ENCODE assay signal across 8 mouse cellular contexts in genomic region chr6:127766041-127766604, GRCm38 (mm10). TPM values are rescaled to one million over a fixed set of nuclear protein-coding genes. Genes with fewer than 3 reads are reported as not detected.
DNase-seq lines count a peak whose midpoint lies in the region; ATAC-seq lines count a peak whose summit lies in the region.
"Had no signal": no experiment of that assay in that cellular context is flagged by ENCODE, and none has a peak within 500 bp of the region (broad histone marks: within the 10 kb centered on the region; RNA-seq: fewer than 3 reads in every experiment).

No protein-coding gene starts in this region.

- H3K27me3 ChIP-seq in hindbrain, embryonic 11.5 days (ENCODE audit: control insufficient read depth, insufficient read depth, low read length), result peaks cover 7% of the 10 kb centered on the region
- H3K27me3 ChIP-seq in midbrain, embryonic 14.5 days (ENCODE audit: control insufficient read depth, insufficient read depth, low read length), result no peaks in the 10 kb centered on the region

- 12% methylated on average over 9 of the region's 11 CpGs for WGBS in hindbrain, embryonic 11.5 days
- 7% methylated on average over 9 of the region's 11 CpGs for WGBS in midbrain, embryonic 14.5 days

- DNase-seq in brain, adult 2 months (ENCODE audit: low read depth, low spot score), result peak; percentile 84
- DNase-seq in cerebellum, adult 8-10 months, result peak; percentile 26
- peak; percentile 37 for DNase-seq in hindbrain, embryonic 11.5 days (ENCODE audit: low spot score)
- DNase-seq in midbrain, embryonic 14.5 days, result peak; percentile 50
- DNase-seq in c-Kit-positive CD71-positive TER-119-positive erythroid progenitor cells, embryonic 14.5 days (ENCODE audit: low spot score), result no peak
- no peak for DNase-seq in frontal cortex, postnatal 25 days (ENCODE audit: low spot score in 2 of 2)
- no peak for DNase-seq in urinary bladder, adult 2 months (ENCODE audit: low spot score)
- DNase-seq: kidney, postnatal 10 days had no signal

- H3K9ac ChIP-seq in hindbrain, embryonic 11.5 days (ENCODE audit: low read depth, low read length), result peak overlapping the region; percentile 20; the same call in 1 of the 2 replicates
- H3K9ac ChIP-seq in midbrain, embryonic 14.5 days (replicated peaks; ENCODE audit: low read length), result peak overlapping the region; percentile 79

- peak overlapping the region; percentile 61 for H3K4me3 ChIP-seq in hindbrain, embryonic 11.5 days (ENCODE audit: low read depth, low read length)
- H3K4me3 ChIP-seq in midbrain, embryonic 14.5 days (replicated peaks; ENCODE audit: low read depth, low read length), result peak overlapping the region; percentile 74

- no peak for ATAC-seq in hindbrain, embryonic 11.5 days (ENCODE audit: low FRiP score)
- 0 out of 2 replicates have a peak, but pooled peaks have one; percentile 5 for ATAC-seq in midbrain, embryonic 14.5 days (ENCODE audit: low FRiP score, low TSS enrichment)

- peak overlapping the region; percentile 91; the same call in 1 of the 2 replicates for H3K27ac ChIP-seq in hindbrain, embryonic 11.5 days (ENCODE audit: low read depth, low read length)
- H3K27ac ChIP-seq in midbrain, embryonic 14.5 days (replicated peaks; ENCODE audit: low read depth, low read length), result peak overlapping the region; percentile 77

- no peaks in the 10 kb centered on the region for H3K9me3 ChIP-seq in hindbrain, embryonic 11.5 days (ENCODE audit: control insufficient read depth, low read length)
- no peaks in the 10 kb centered on the region for H3K9me3 ChIP-seq in midbrain, embryonic 14.5 days (ENCODE audit: control insufficient read depth, low read length)

- peak overlapping the region; percentile 88 for H3K4me2 ChIP-seq in hindbrain, embryonic 11.5 days (replicated peaks; ENCODE audit: low read depth, low read length)
- H3K4me2 ChIP-seq in midbrain, embryonic 14.5 days (ENCODE audit: low read length), result peak overlapping the region; percentile 91

- no peaks in the 10 kb centered on the region for H3K36me3 ChIP-seq in hindbrain, embryonic 11.5 days (ENCODE audit: control insufficient read depth, insufficient read depth, low read length)
- no peaks in the 10 kb centered on the region for H3K36me3 ChIP-seq in midbrain, embryonic 14.5 days (ENCODE audit: control insufficient read depth, insufficient read depth, low read length)

- H3K4me1 ChIP-seq in hindbrain, embryonic 11.5 days (replicated peaks; ENCODE audit: control insufficient read depth, insufficient read depth, low read length), result no peaks in the 10 kb centered on the region; the same call in 1 of the 2 replicates
- H3K4me1 ChIP-seq in midbrain, embryonic 14.5 days (ENCODE audit: control insufficient read depth, insufficient read depth, low read length), result peaks cover 26% of the 10 kb centered on the region

RNA-seq across cellular contexts. Expression of gene Prmt8, which starts 3.1 kb away (rescaled TPM):
- polyA plus RNA-seq in hindbrain, embryonic 11.5 days (2014; fragmentation: Nextera tagmentation; extraction: Ambion mirVana), result 44.6 and 46.3 TPM in 2 replicates
- polyA plus RNA-seq in midbrain, embryonic 14.5 days (2014; fragmentation: Nextera tagmentation; extraction: Ambion mirVana), result 24.9 and 28.5 TPM in 2 replicates
- 0.06 TPM in 1 of 2 replicates, not detected in the other for polyA plus RNA-seq in urinary bladder, adult 2 months (2012; rRNA removed)

Comparison
In these comparisons a context has a peak if more than half of its experiments do, and no peak if none do; other contexts are left out.
1. DNase-seq: peak in brain, adult 2 months (single experiment), cerebellum, adult 8-10 months (single experiment), hindbrain, embryonic 11.5 days (single experiment) and midbrain, embryonic 14.5 days (single experiment); none in c-Kit-positive CD71-positive TER-119-positive erythroid progenitor cells, embryonic 14.5 days (single experiment), frontal cortex, postnatal 25 days (0 of 2) and urinary bladder, adult 2 months (single experiment).
2. RNA of gene Prmt8, which starts 3.1 kb away (polyA plus RNA-seq): 44.6 to 46.3 TPM in hindbrain, embryonic 11.5 days and 24.9 to 28.5 TPM in midbrain, embryonic 14.5 days; 0.06 TPM in urinary bladder, adult 2 months; every median in the first group is over 10 times any median in the second.